Mouse (Mus musculus): Measurements from ENCODE around the gene Lef1. TPM values are rescaled to one million over a fixed set of nuclear protein-coding genes. Genes with fewer than 3 reads are reported as not detected.

Gene Lef1
- total and polyA plus RNA-seq, 3 experiments = 0.23 to 1.5 (median 0.34) TPM

- DNase-seq = no peak
- H3K4me1 ChIP-seq (ENCODE audit: control insufficient read depth, insufficient read depth, low read length) = no peaks in the 10 kb centered on the region
- H3K36me3 ChIP-seq (ENCODE audit: control insufficient read depth, insufficient read depth, low read length) = no peaks in the 10 kb centered on the region
- TF ChIP-seq CTCF (IDR thresholded peaks at IDR 0.05) (no peak), POLR2A (IDR thresholded peaks at IDR 0.05; ENCODE audit: insufficient read depth, low read depth, low read length) (no peak), EP300 (IDR thresholded peaks at IDR 0.05; ENCODE audit: insufficient read depth, low read depth, low read length) (no peak)
- 80% methylated on average over 7 of the region's 7 CpGs for WGBS
- no peaks in the 10 kb centered on the region for H3K79me2 ChIP-seq (replicated peaks; ENCODE audit: control insufficient read depth, insufficient read depth, low read length)
- no peak overlapping the region for H3K4me3 ChIP-seq
- H3K27me3 ChIP-seq (ENCODE audit: control insufficient read depth, insufficient read depth, low read length) = no peaks in the 10 kb centered on the region
- no peak overlapping the region for H3K27ac ChIP-seq
- intact Hi-C loops (cut with DNase I) = no loop called here
- H3K9ac ChIP-seq (ENCODE audit: low read depth, low read length) = no peak overlapping the region
Observed at GRCm38 (mm10) chr3:131191454-131191853, 81.2 kb downstream of the Lef1 start.

- Histone ChIP-seq H3K27ac (no peak overlapping the region), H3K27me3 (ENCODE audit: control insufficient read depth, insufficient read depth, low read length) (no peaks in the 10 kb centered on the region), H3K4me1 (ENCODE audit: control insufficient read depth, insufficient read depth, low read length) (no peaks in the 10 kb centered on the region), H3K79me2 (replicated peaks; ENCODE audit: control insufficient read depth, insufficient read depth, low read length) (no peaks in the 10 kb centered on the region), H3K9ac (ENCODE audit: low read depth, low read length) (no peak overlapping the region), H3K36me3 (ENCODE audit: control insufficient read depth, insufficient read depth, low read length) (no peaks in the 10 kb centered on the region), H3K4me3 (no peak overlapping the region)
- no peak for DNase-seq
- TF ChIP-seq CTCF (IDR thresholded peaks at IDR 0.05) = no peak
- no peak for TF ChIP-seq POLR2A (IDR thresholded peaks at IDR 0.05; ENCODE audit: insufficient read depth, low read depth, low read length)
- no peak for TF ChIP-seq EP300 (IDR thresholded peaks at IDR 0.05; ENCODE audit: insufficient read depth, low read depth, low read length)
- intact Hi-C loops (cut with DNase I) = no loop called here
- 68% methylated on average over 10 of the region's 10 CpGs for WGBS
Observed at GRCm38 (mm10) chr3:131196050-131196449, 85.8 kb downstream of the Lef1 start.

- no peaks in the 10 kb centered on the region for H3K36me3 ChIP-seq (ENCODE audit: control insufficient read depth, insufficient read depth, low read length)
- no peaks in the 10 kb centered on the region for H3K79me2 ChIP-seq (replicated peaks; ENCODE audit: control insufficient read depth, insufficient read depth, low read length)
- no peak overlapping the region for H3K9ac ChIP-seq (ENCODE audit: low read depth, low read length)
- 80% methylated on average over 8 of the region's 8 CpGs for WGBS
- intact Hi-C loops (cut with DNase I) = no loop called here
- H3K27ac ChIP-seq = no peak overlapping the region
- DNase-seq = no peak
- H3K4me1 ChIP-seq (ENCODE audit: control insufficient read depth, insufficient read depth, low read length) = no peaks in the 10 kb centered on the region
- no peaks in the 10 kb centered on the region for H3K27me3 ChIP-seq (ENCODE audit: control insufficient read depth, insufficient read depth, low read length)
- no peak overlapping the region for H3K4me3 ChIP-seq
- TF ChIP-seq POLR2A (IDR thresholded peaks at IDR 0.05; ENCODE audit: insufficient read depth, low read depth, low read length) = no peak
- TF ChIP-seq EP300 (IDR thresholded peaks at IDR 0.05; ENCODE audit: insufficient read depth, low read depth, low read length) = no peak
- TF ChIP-seq CTCF (IDR thresholded peaks at IDR 0.05) = no peak
Observed at GRCm38 (mm10) chr3:131196507-131197019, 86.3 kb downstream of the Lef1 start.

GRCm38 (mm10) chr3:131198991-131199390 lies 88.7 kb downstream of the Lef1 start:
- 80% methylated on average over 3 of the region's 3 CpGs for WGBS
- no peak overlapping the region for H3K9ac ChIP-seq (ENCODE audit: low read depth, low read length)
- no peaks in the 10 kb centered on the region for H3K4me1 ChIP-seq (ENCODE audit: control insufficient read depth, insufficient read depth, low read length)
- no peaks in the 10 kb centered on the region for H3K36me3 ChIP-seq (ENCODE audit: control insufficient read depth, insufficient read depth, low read length)
- H3K27me3 ChIP-seq (ENCODE audit: control insufficient read depth, insufficient read depth, low read length) = no peaks in the 10 kb centered on the region
- no peaks in the 10 kb centered on the region for H3K79me2 ChIP-seq (replicated peaks; ENCODE audit: control insufficient read depth, insufficient read depth, low read length)
- H3K4me3 ChIP-seq = no peak overlapping the region
- intact Hi-C loops (cut with DNase I) = no loop called here
- DNase-seq = no peak
- TF ChIP-seq EP300 (IDR thresholded peaks at IDR 0.05; ENCODE audit: insufficient read depth, low read depth, low read length) (no peak), POLR2A (IDR thresholded peaks at IDR 0.05; ENCODE audit: insufficient read depth, low read depth, low read length) (no peak), CTCF (IDR thresholded peaks at IDR 0.05) (no peak)
- no peak overlapping the region for H3K27ac ChIP-seq

GRCm38 (mm10) chr3:131199590-131200288 lies 89.5 kb downstream of the Lef1 start:
- H3K9ac ChIP-seq (ENCODE audit: low read depth, low read length) = no peak overlapping the region
- 66% methylated on average over 20 of the region's 20 CpGs for WGBS
- intact Hi-C loops (cut with DNase I) = no loop called here
- H3K4me3 ChIP-seq = no peak overlapping the region
- H3K27me3 ChIP-seq (ENCODE audit: control insufficient read depth, insufficient read depth, low read length) = no peaks in the 10 kb centered on the region
- H3K36me3 ChIP-seq (ENCODE audit: control insufficient read depth, insufficient read depth, low read length) = no peaks in the 10 kb centered on the region
- TF ChIP-seq EP300 (IDR thresholded peaks at IDR 0.05; ENCODE audit: insufficient read depth, low read depth, low read length) (no peak), POLR2A (IDR thresholded peaks at IDR 0.05; ENCODE audit: insufficient read depth, low read depth, low read length) (no peak), CTCF (IDR thresholded peaks at IDR 0.05) (no peak)
- no peaks in the 10 kb centered on the region for H3K4me1 ChIP-seq (ENCODE audit: control insufficient read depth, insufficient read depth, low read length)
- DNase-seq = no peak
- no peak overlapping the region for H3K27ac ChIP-seq
- H3K79me2 ChIP-seq (replicated peaks; ENCODE audit: control insufficient read depth, insufficient read depth, low read length) = no peaks in the 10 kb centered on the region

- H3K36me3 ChIP-seq (ENCODE audit: control insufficient read depth, insufficient read depth, low read length) = no peaks in the 10 kb centered on the region
- H3K9ac ChIP-seq (ENCODE audit: low read depth, low read length) = no peak overlapping the region
- H3K27me3 ChIP-seq (ENCODE audit: control insufficient read depth, insufficient read depth, low read length) = no peaks in the 10 kb centered on the region
- WGBS = 79% methylated on average over 7 of the region's 7 CpGs
- TF ChIP-seq POLR2A (IDR thresholded peaks at IDR 0.05; ENCODE audit: insufficient read depth, low read depth, low read length) = no peak
- TF ChIP-seq CTCF (IDR thresholded peaks at IDR 0.05) = no peak
- no peak for TF ChIP-seq EP300 (IDR thresholded peaks at IDR 0.05; ENCODE audit: insufficient read depth, low read depth, low read length)
- no peaks in the 10 kb centered on the region for H3K4me1 ChIP-seq (ENCODE audit: control insufficient read depth, insufficient read depth, low read length)
- no peak for DNase-seq
- H3K27ac ChIP-seq = no peak overlapping the region
- H3K4me3 ChIP-seq = no peak overlapping the region
- no peaks in the 10 kb centered on the region for H3K79me2 ChIP-seq (replicated peaks; ENCODE audit: control insufficient read depth, insufficient read depth, low read length)
- intact Hi-C loops (cut with DNase I) = no loop called here
Observed at GRCm38 (mm10) chr3:131202311-131202710, 92.0 kb downstream of the Lef1 start.

Measured in heart, adult 2 months (tissue).